Mouse (Mus musculus) heart, embryonic 11.5 days (tissue): Measurements from ENCODE around the gene Ccnt2. TPM values are rescaled to one million over a fixed set of nuclear protein-coding genes. Genes with fewer than 3 reads are reported as not detected.
A peak's percentile ranks its signal among the peaks of the same experiment; 100 is the strongest.

ENCODE experiments used
- ATAC-seq: fragments of 200-750 bp; cut with Nextera tagmentation; replicated peaks from 2 replicates; pipeline ENCODE4 v1.8.0; 2017; ENCODE audit warnings: moderate library complexity; ENCODE audit not compliant: insufficient number of reproducible peaks, low FRiP score, low TSS enrichment
- H3K27ac ChIP-seq: fragments of 300-500 bp; sonication (generic); 2 replicates; pipeline ENCODE4 v1.5.1; 2014; ENCODE audit warnings: mild to moderate bottlenecking, low read depth, low read length
- H3K27me3 ChIP-seq: fragments of 300-500 bp; sonication (generic); 2 replicates; pipeline ENCODE4 v1.6.1; 2014; ENCODE audit warnings: mild to moderate bottlenecking, low read length, mixed read lengths; ENCODE audit not compliant: control insufficient read depth, insufficient read depth
- H3K36me3 ChIP-seq: fragments of 300-500 bp; sonication (generic); 2 replicates; pipeline ENCODE4 v1.6.1; 2014; ENCODE audit warnings: mild to moderate bottlenecking, low read length, moderate library complexity, mixed read lengths; ENCODE audit not compliant: control insufficient read depth, insufficient read depth
- H3K4me1 ChIP-seq: fragments of 300-500 bp; sonication (generic); 2 replicates; pipeline ENCODE4 v1.6.1; 2014; ENCODE audit warnings: low read length; ENCODE audit not compliant: control insufficient read depth, insufficient read depth
- H3K4me2 ChIP-seq: fragments of 300-500 bp; sonication (generic); 2 replicates; pipeline ENCODE4 v1.6.1; 2014; ENCODE audit warnings: mild to moderate bottlenecking, moderate library complexity
- H3K4me3 ChIP-seq: fragments of 300-500 bp; sonication (generic); 2 replicates; pipeline ENCODE4 v1.5.1; 2014; ENCODE audit warnings: low read depth, low read length
- H3K9ac ChIP-seq: fragments of 300-500 bp; sonication (generic); 2 replicates; pipeline ENCODE4 v1.6.1; 2014; ENCODE audit warnings: mild to moderate bottlenecking, low read depth, low read length, moderate library complexity
- H3K9me3 ChIP-seq: fragments of 300-500 bp; sonication (generic); replicated peaks from 2 replicates; pipeline ENCODE4 v1.6.1; 2016; ENCODE audit warnings: low read length; ENCODE audit not compliant: control insufficient read depth
- WGBS: fragments of 180-500 bp; shearing (Covaris S2); extraction: QIAGEN DNeasy Blood & Tissue Kit; methylation state at CpG from one replicate; pipeline ENCODE4 v1.1.7; 2014; ENCODE audit not compliant: insufficient replicate concordance; 5-methylcytosine and 5-hydroxymethylcytosine counted together
- polyA plus RNA-seq: library from polyadenylated mRNA; unstranded; fragments of >200 nt; fragmentation: Nextera tagmentation; extraction: Ambion mirVana; gene quantifications from 2 replicates; pipeline ENCODE4 v1.2.1, GENCODE M21; 2014

The Ccnt2 gene
- polyA plus RNA-seq, 1 experiment from 2014 or later: 73.2 TPM

GRCm38 (mm10) chr1:127778611-127779010, 4.6 kb downstream of the Ccnt2 start:
- no peaks in the 10 kb centered on the region for H3K27me3 ChIP-seq
- 80% methylated on average over 3 of the region's 3 CpGs for WGBS
- no peak overlapping the region for H3K4me3 ChIP-seq
- ATAC-seq: no peak
- no peaks in the 10 kb centered on the region for H3K9me3 ChIP-seq
- no peak overlapping the region for H3K9ac ChIP-seq
- no peak overlapping the region for H3K4me2 ChIP-seq
- no peak overlapping the region for H3K27ac ChIP-seq
- no peaks in the 10 kb centered on the region; the same call in 1 of the 2 replicates for H3K36me3 ChIP-seq
- peaks cover 35% of the 10 kb centered on the region for H3K4me1 ChIP-seq

DNA sequence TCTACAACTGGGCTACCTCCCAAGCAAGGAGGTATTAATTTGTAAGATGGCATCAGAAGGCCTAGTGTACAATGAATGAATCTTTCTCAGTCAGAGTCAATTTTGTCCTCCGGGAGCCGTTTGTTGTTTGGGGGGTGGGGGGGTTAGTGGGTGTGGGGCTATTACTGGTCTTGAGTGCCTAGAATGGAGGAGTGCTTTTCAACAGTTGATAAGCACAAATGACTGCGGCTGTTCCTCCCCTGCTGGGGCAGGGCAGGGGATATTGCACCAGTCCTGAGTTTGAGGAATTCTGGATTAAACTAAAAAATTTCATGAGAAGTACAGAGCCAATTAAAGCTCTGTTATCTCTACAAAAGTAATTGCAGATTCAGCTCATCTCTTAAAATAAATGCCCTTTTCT, 6.2 kb downstream of the Ccnt2 start:
- Histone ChIP-seq H3K4me3 (no peak overlapping the region), H3K4me2 (peak overlapping the region; percentile 40), H3K9ac (no peak overlapping the region), H3K4me1 (peaks cover 39% of the 10 kb centered on the region), H3K27ac (no peak overlapping the region), H3K27me3 (no peaks in the 10 kb centered on the region), H3K36me3 (peaks cover 2% of the 10 kb centered on the region; the same call in 1 of the 2 replicates), H3K9me3 (no peaks in the 10 kb centered on the region)
- 6% methylated on average over 3 of the region's 3 CpGs for WGBS
- ATAC-seq: no peak

GRCm38 (mm10) chr1:127780849-127781248, 6.9 kb downstream of the Ccnt2 start:
- WGBS: 48% methylated on average over 2 of the region's 2 CpGs
- Histone ChIP-seq H3K4me1 (peaks cover 46% of the 10 kb centered on the region), H3K4me2 (no peak overlapping the region), H3K4me3 (no peak overlapping the region), H3K9me3 (no peaks in the 10 kb centered on the region), H3K27me3 (no peaks in the 10 kb centered on the region), H3K27ac (no peak overlapping the region), H3K9ac (0 out of 2 replicates have a peak overlapping the region, but pooled peaks have one; percentile 22), H3K36me3 (peaks cover 2% of the 10 kb centered on the region; the same call in 1 of the 2 replicates)
- ATAC-seq: no peak

- ATAC-seq: no peak
- H3K4me1 ChIP-seq: peaks cover 44% of the 10 kb centered on the region
- no peak overlapping the region for H3K4me2 ChIP-seq
- no peak overlapping the region for H3K4me3 ChIP-seq
- H3K9me3 ChIP-seq: no peaks in the 10 kb centered on the region
- H3K36me3 ChIP-seq: peaks cover 2% of the 10 kb centered on the region; the same call in 1 of the 2 replicates
- H3K9ac ChIP-seq: no peak overlapping the region
- no peaks in the 10 kb centered on the region for H3K27me3 ChIP-seq
- H3K27ac ChIP-seq: no peak overlapping the region; the same call in 1 of the 2 replicates
These were observed 9.9 kb downstream of the Ccnt2 start for GRCm38 (mm10) chr1:127783862-127784261.

DNA sequence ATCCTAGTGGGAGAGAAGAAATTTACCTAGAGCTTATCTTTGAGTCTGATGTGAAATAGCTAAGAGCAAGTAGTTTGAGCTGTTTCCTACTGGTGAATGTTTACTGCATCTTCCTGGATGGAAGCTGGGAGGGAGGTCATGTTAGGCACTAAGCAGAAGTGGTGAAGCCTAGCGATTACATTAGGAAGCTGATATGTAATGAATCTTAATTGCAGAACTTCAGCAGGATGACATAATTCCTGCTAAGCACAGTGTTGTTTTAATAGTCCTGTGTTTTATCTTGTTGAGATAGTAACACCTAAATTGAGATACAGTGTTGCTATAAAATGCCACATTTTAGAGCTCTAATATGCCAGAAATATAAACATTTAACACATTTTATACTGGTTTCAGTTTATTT, 11.9 kb downstream of the Ccnt2 start:
- no peak overlapping the region for H3K4me3 ChIP-seq
- 48% methylated on average over 1 of the region's 1 CpGs for WGBS
- H3K36me3 ChIP-seq: peaks cover 2% of the 10 kb centered on the region; the same call in 1 of the 2 replicates
- H3K27me3 ChIP-seq: no peaks in the 10 kb centered on the region
- no peak overlapping the region for H3K9ac ChIP-seq
- H3K4me2 ChIP-seq: no peak overlapping the region
- peaks cover 41% of the 10 kb centered on the region for H3K4me1 ChIP-seq
- no peak overlapping the region for H3K27ac ChIP-seq
- no peaks in the 10 kb centered on the region for H3K9me3 ChIP-seq
- no peak for ATAC-seq

- Histone ChIP-seq H3K4me3 (no peak overlapping the region), H3K27ac (peak overlapping the region; percentile 18; the same call in 1 of the 2 replicates), H3K36me3 (peaks cover 7% of the 10 kb centered on the region), H3K4me1 (peaks cover 29% of the 10 kb centered on the region), H3K9me3 (no peaks in the 10 kb centered on the region), H3K9ac (no peak overlapping the region), H3K27me3 (no peaks in the 10 kb centered on the region), H3K4me2 (no peak overlapping the region)
- WGBS: 59% methylated on average over 6 of the region's 6 CpGs
- ATAC-seq: no peak
These were observed 15.0 kb downstream of the Ccnt2 start for GRCm38 (mm10) chr1:127788943-127789342.

GRCm38 (mm10) chr1:127793459-127793858, 19.5 kb downstream of the Ccnt2 start:
- H3K27ac ChIP-seq: no peak overlapping the region
- H3K27me3 ChIP-seq: no peaks in the 10 kb centered on the region
- no peak overlapping the region for H3K4me2 ChIP-seq
- no peak overlapping the region for H3K9ac ChIP-seq
- ATAC-seq: no peak
- H3K36me3 ChIP-seq: peaks cover 8% of the 10 kb centered on the region
- no peaks in the 10 kb centered on the region for H3K9me3 ChIP-seq
- H3K4me3 ChIP-seq: no peak overlapping the region
- WGBS: 92% methylated on average over 1 of the region's 1 CpGs
- H3K4me1 ChIP-seq: peaks cover 11% of the 10 kb centered on the region

DNA sequence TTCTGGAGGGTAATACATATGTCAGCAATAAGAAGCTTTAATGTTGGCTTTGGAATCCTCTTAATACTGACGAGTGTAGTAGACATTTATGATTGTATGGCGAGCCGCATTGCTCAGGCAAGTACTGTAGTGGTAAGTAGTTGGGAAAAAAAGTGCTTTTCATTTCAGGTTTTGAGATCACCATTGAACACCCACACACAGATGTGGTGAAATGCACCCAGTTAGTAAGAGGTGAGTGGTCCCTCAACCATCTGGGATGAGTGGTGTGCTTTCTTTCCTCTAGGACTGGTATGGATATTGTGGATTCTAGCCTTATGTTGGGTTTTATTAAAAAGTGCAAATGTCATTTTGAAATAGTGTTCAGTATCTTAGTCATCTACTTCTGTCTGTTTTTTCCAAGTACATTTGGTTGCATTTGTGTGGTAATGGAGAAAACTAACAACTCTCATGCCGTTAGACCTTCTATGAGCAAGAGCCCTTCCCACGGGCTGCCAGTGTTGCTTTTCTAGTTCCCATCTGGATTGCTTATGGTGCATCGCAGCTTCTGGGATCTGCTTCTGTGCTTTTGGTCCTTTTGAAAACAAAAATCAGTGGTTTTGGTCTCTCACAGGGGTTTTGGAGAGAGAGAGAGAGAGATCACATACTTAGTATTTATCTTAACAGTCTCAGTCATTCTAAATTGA, 21.3 kb downstream of the Ccnt2 start:
- ATAC-seq: no peak
- H3K4me2 ChIP-seq: no peak overlapping the region
- H3K27me3 ChIP-seq: no peaks in the 10 kb centered on the region
- peaks cover 8% of the 10 kb centered on the region for H3K36me3 ChIP-seq
- no peak overlapping the region for H3K9ac ChIP-seq
- 89% methylated on average over 6 of the region's 6 CpGs for WGBS
- H3K4me1 ChIP-seq: no peaks in the 10 kb centered on the region
- no peaks in the 10 kb centered on the region for H3K9me3 ChIP-seq
- no peak overlapping the region for H3K27ac ChIP-seq
- no peak overlapping the region for H3K4me3 ChIP-seq

DNA sequence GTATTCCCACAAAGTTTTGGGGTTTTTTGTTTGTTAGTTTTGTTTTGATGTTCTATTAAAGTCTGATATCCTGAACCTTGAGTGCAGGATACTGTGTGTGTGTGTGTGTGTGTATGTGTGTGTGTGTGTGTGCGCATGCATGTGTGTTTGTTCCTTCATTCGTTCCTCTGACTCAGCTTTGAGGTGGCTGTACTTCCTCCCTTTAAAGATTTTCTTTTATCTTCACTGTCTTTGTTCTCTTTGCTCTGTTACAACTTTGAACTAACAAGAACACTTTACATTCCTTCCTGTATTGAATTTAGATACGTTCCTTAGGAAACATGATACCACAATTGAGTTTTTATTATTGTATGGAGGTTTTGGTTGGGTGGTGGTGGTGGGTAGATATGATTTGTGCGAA, 22.4 kb downstream of the Ccnt2 start:
- Histone ChIP-seq H3K9ac (no peak overlapping the region), H3K4me2 (no peak overlapping the region), H3K4me3 (no peak overlapping the region), H3K4me1 (no peaks in the 10 kb centered on the region), H3K27me3 (no peaks in the 10 kb centered on the region), H3K9me3 (no peaks in the 10 kb centered on the region), H3K27ac (no peak overlapping the region), H3K36me3 (peaks cover 8% of the 10 kb centered on the region)
- 73% methylated on average over 4 of the region's 4 CpGs for WGBS
- no peak for ATAC-seq
